Mouse (Mus musculus): ENCODE data around the gene 1810043G02Rik. TPM values are rescaled to one million over a fixed set of nuclear protein-coding genes. Genes with fewer than 3 reads are reported as not detected.
A peak's percentile ranks its signal among the peaks of the same experiment; 100 is the strongest.
"Not testable (repeated sequence)": the region's sequence is repeated elsewhere in the genome, so short reads cannot be mapped to it uniquely, and the experiment has no call there.

1810043G02Rik gene
- total and polyA plus RNA-seq, 2 experiments from 2014 or later: 50.4 to 56.8 TPM

- DNase-seq: not testable (repeated sequence)
- WGBS: 60% methylated on average over 6 of the region's 8 CpGs
- TF ChIP-seq CTCF (IDR thresholded peaks at IDR 0.05; ENCODE audit: low read depth): peak; percentile 43
Measured at GRCm38 (mm10) chr10:78025453-78025852, 47.1 kb downstream of the 1810043G02Rik start.

GRCm38 (mm10) chr10:78028129-78028528, 49.8 kb downstream of the 1810043G02Rik start:
- no peak overlapping the region for H3K4me3 ChIP-seq (ENCODE audit: low read depth, low read length)
- no peak overlapping the region for H3K4me2 ChIP-seq (ENCODE audit: low read depth)
- H3K9ac ChIP-seq: no peak overlapping the region
- peak; percentile 95 for TF ChIP-seq CTCF (IDR thresholded peaks at IDR 0.05; ENCODE audit: low read depth)
- WGBS: 4% methylated on average over 5 of the region's 5 CpGs
- peak; percentile 88 for DNase-seq
- no peak overlapping the region for H3K27ac ChIP-seq (ENCODE audit: low read depth, low read length)
- ATAC-seq: peak; percentile 76
- no peaks in the 10 kb centered on the region for H3K9me3 ChIP-seq (ENCODE audit: low read length)
- no peaks in the 10 kb centered on the region for H3K36me3 ChIP-seq (ENCODE audit: insufficient read depth)
- H3K27me3 ChIP-seq (ENCODE audit: insufficient read depth, low read length): no peaks in the 10 kb centered on the region
- H3K4me1 ChIP-seq (ENCODE audit: insufficient read depth): no peaks in the 10 kb centered on the region

More at GRCm38 (mm10) chr10:78025453-78025852, 47.1 kb downstream of the 1810043G02Rik start:
- not testable (repeated sequence) for H3K4me2 ChIP-seq (ENCODE audit: low read depth); H3K27me3 ChIP-seq (ENCODE audit: insufficient read depth, low read length); H3K4me1 ChIP-seq (ENCODE audit: insufficient read depth); H3K36me3 ChIP-seq (ENCODE audit: insufficient read depth); H3K4me3 ChIP-seq (ENCODE audit: low read depth, low read length); ATAC-seq; H3K9me3 ChIP-seq (ENCODE audit: low read length); H3K27ac ChIP-seq (ENCODE audit: low read depth, low read length); H3K9ac ChIP-seq

GRCm38 (mm10) chr10:78029080-78029479, 50.8 kb downstream of the 1810043G02Rik start:
- no peaks in the 10 kb centered on the region for H3K9me3 ChIP-seq (ENCODE audit: low read length)
- no peak overlapping the region for H3K4me2 ChIP-seq (ENCODE audit: low read depth)
- no peak overlapping the region for H3K4me3 ChIP-seq (ENCODE audit: low read depth, low read length)
- TF ChIP-seq CTCF (IDR thresholded peaks at IDR 0.05; ENCODE audit: low read depth): no peak
- H3K36me3 ChIP-seq (ENCODE audit: insufficient read depth): no peaks in the 10 kb centered on the region
- ATAC-seq (no peak), DNase-seq (no peak)
- H3K9ac ChIP-seq: no peak overlapping the region
- H3K27ac ChIP-seq (ENCODE audit: low read depth, low read length): no peak overlapping the region
- H3K4me1 ChIP-seq (ENCODE audit: insufficient read depth): no peaks in the 10 kb centered on the region
- no peaks in the 10 kb centered on the region for H3K27me3 ChIP-seq (ENCODE audit: insufficient read depth, low read length)
- 84% methylated on average over 1 of the region's 1 CpGs for WGBS

- H3K9ac ChIP-seq: no peak overlapping the region
- H3K27me3 ChIP-seq (ENCODE audit: insufficient read depth, low read length): no peaks in the 10 kb centered on the region
- no peak for TF ChIP-seq CTCF (IDR thresholded peaks at IDR 0.05; ENCODE audit: low read depth)
- H3K27ac ChIP-seq (ENCODE audit: low read depth, low read length): no peak overlapping the region
- no peak overlapping the region for H3K4me2 ChIP-seq (ENCODE audit: low read depth)
- WGBS: 83% methylated on average over 2 of the region's 2 CpGs
- H3K36me3 ChIP-seq (ENCODE audit: insufficient read depth): no peaks in the 10 kb centered on the region
- H3K4me3 ChIP-seq (ENCODE audit: low read depth, low read length): no peak overlapping the region
- ATAC-seq (no peak), DNase-seq (no peak)
- no peaks in the 10 kb centered on the region for H3K4me1 ChIP-seq (ENCODE audit: insufficient read depth)
- H3K9me3 ChIP-seq (ENCODE audit: low read length): no peaks in the 10 kb centered on the region
Measured at GRCm38 (mm10) chr10:78031987-78032386, 53.7 kb downstream of the 1810043G02Rik start.

Other genes with a start within 250 kb of the 1810043G02Rik start
- gene Gm18596, start 235.9 kb upstream of the 1810043G02Rik start, total RNA-seq (2014; rRNA removed): not detected in 2 replicates
- gene Gm18596, start 235.9 kb upstream of the 1810043G02Rik start, polyA plus RNA-seq (2015; fragmentation: Nextera tagmentation; extraction: Ambion mirVana): not detected in 2 replicates
- gene Gm9736, start 227.2 kb upstream of the 1810043G02Rik start, total RNA-seq (2014; rRNA removed): not detected in 2 replicates
- not detected in 2 replicates for gene Gm9736, start 227.2 kb upstream of the 1810043G02Rik start, polyA plus RNA-seq (2015; fragmentation: Nextera tagmentation; extraction: Ambion mirVana)
- gene Gm3233, start 218.8 kb upstream of the 1810043G02Rik start, total RNA-seq (2014; rRNA removed): not detected in 2 replicates
- gene Gm3233, start 218.8 kb upstream of the 1810043G02Rik start, polyA plus RNA-seq (2015; fragmentation: Nextera tagmentation; extraction: Ambion mirVana): not detected in 2 replicates
- gene Gm3238, start 207.2 kb upstream of the 1810043G02Rik start, total RNA-seq (2014; rRNA removed): not detected in 2 replicates
- gene Gm3238, start 207.2 kb upstream of the 1810043G02Rik start, polyA plus RNA-seq (2015; fragmentation: Nextera tagmentation; extraction: Ambion mirVana): not detected in 2 replicates
- not detected in 2 replicates for gene Gm7138, start 201.6 kb upstream of the 1810043G02Rik start, total RNA-seq (2014; rRNA removed)
- not detected in 2 replicates for gene Gm7138, start 201.6 kb upstream of the 1810043G02Rik start, polyA plus RNA-seq (2015; fragmentation: Nextera tagmentation; extraction: Ambion mirVana)
- not detected in 2 replicates for gene Gm3250, start 196.0 kb upstream of the 1810043G02Rik start, total RNA-seq (2014; rRNA removed)
- gene Gm3250, start 196.0 kb upstream of the 1810043G02Rik start, polyA plus RNA-seq (2015; fragmentation: Nextera tagmentation; extraction: Ambion mirVana): not detected in 2 replicates
- not detected in 2 replicates for gene Gm7137, start 190.3 kb upstream of the 1810043G02Rik start, total RNA-seq (2014; rRNA removed)
- not detected in 2 replicates for gene Gm7137, start 190.3 kb upstream of the 1810043G02Rik start, polyA plus RNA-seq (2015; fragmentation: Nextera tagmentation; extraction: Ambion mirVana)
- not detected in 2 replicates for gene Gm9639, start 183.4 kb upstream of the 1810043G02Rik start, total RNA-seq (2014; rRNA removed)
- gene Gm9639, start 183.4 kb upstream of the 1810043G02Rik start, polyA plus RNA-seq (2015; fragmentation: Nextera tagmentation; extraction: Ambion mirVana): not detected in 2 replicates
- not detected in 2 replicates for gene Gm19668, start 179.4 kb upstream of the 1810043G02Rik start, total RNA-seq (2014; rRNA removed)
- not detected in 2 replicates for gene Gm19668, start 179.4 kb upstream of the 1810043G02Rik start, polyA plus RNA-seq (2015; fragmentation: Nextera tagmentation; extraction: Ambion mirVana)
- not detected in 2 replicates for gene Gm9507, start 166.7 kb upstream of the 1810043G02Rik start, total RNA-seq (2014; rRNA removed)
- gene Gm9507, start 166.7 kb upstream of the 1810043G02Rik start, polyA plus RNA-seq (2015; fragmentation: Nextera tagmentation; extraction: Ambion mirVana): not detected in 2 replicates
- gene Gm2696, start 163.8 kb upstream of the 1810043G02Rik start, total RNA-seq (2014; rRNA removed): not detected in 2 replicates
- not detected in 2 replicates for gene Gm2696, start 163.8 kb upstream of the 1810043G02Rik start, polyA plus RNA-seq (2015; fragmentation: Nextera tagmentation; extraction: Ambion mirVana)
- not detected in 2 replicates for gene Krtap10-4, start 151.4 kb upstream of the 1810043G02Rik start, total RNA-seq (2014; rRNA removed)
- gene Krtap10-4, start 151.4 kb upstream of the 1810043G02Rik start, polyA plus RNA-seq (2015; fragmentation: Nextera tagmentation; extraction: Ambion mirVana): not detected in 2 replicates
- not detected in 2 replicates for gene Krtap10-10, start 142.6 kb upstream of the 1810043G02Rik start, total RNA-seq (2014; rRNA removed)
- not detected in 2 replicates for gene Krtap10-10, start 142.6 kb upstream of the 1810043G02Rik start, polyA plus RNA-seq (2015; fragmentation: Nextera tagmentation; extraction: Ambion mirVana)
- not detected in 2 replicates for gene Gm36176, start 131.7 kb upstream of the 1810043G02Rik start, total RNA-seq (2014; rRNA removed)
- gene Gm36176, start 131.7 kb upstream of the 1810043G02Rik start, polyA plus RNA-seq (2015; fragmentation: Nextera tagmentation; extraction: Ambion mirVana): not detected in 2 replicates
- not detected in 2 replicates for gene Gm10318, start 125.7 kb upstream of the 1810043G02Rik start, total RNA-seq (2014; rRNA removed)
- gene Gm10318, start 125.7 kb upstream of the 1810043G02Rik start, polyA plus RNA-seq (2015; fragmentation: Nextera tagmentation; extraction: Ambion mirVana): not detected in 2 replicates
- gene Gm3285, start 116.5 kb upstream of the 1810043G02Rik start, total RNA-seq (2014; rRNA removed): 0.48 TPM in 1 of 2 replicates, not detected in the other
- not detected in 2 replicates for gene Gm3285, start 116.5 kb upstream of the 1810043G02Rik start, polyA plus RNA-seq (2015; fragmentation: Nextera tagmentation; extraction: Ambion mirVana)
- gene Lrrc3, start 76.0 kb upstream of the 1810043G02Rik start, total RNA-seq (2014; rRNA removed): 19.7 and 24.1 TPM in 2 replicates
- gene Lrrc3, start 76.0 kb upstream of the 1810043G02Rik start, polyA plus RNA-seq (2015; fragmentation: Nextera tagmentation; extraction: Ambion mirVana): 15.7 and 22.4 TPM in 2 replicates
- gene Trpm2, start 8.0 kb upstream of the 1810043G02Rik start, total RNA-seq (2014; rRNA removed): 5.5 and 8.7 TPM in 2 replicates
- 2.4 and 4.5 TPM in 2 replicates for gene Trpm2, start 8.0 kb upstream of the 1810043G02Rik start, polyA plus RNA-seq (2015; fragmentation: Nextera tagmentation; extraction: Ambion mirVana)
- gene Pfkl, start 31.6 kb downstream of the 1810043G02Rik start, total RNA-seq (2014; rRNA removed): 85.6 and 112 TPM in 2 replicates
- 57.3 and 72.9 TPM in 2 replicates for gene Pfkl, start 31.6 kb downstream of the 1810043G02Rik start, polyA plus RNA-seq (2015; fragmentation: Nextera tagmentation; extraction: Ambion mirVana)
- not detected in 2 replicates for gene Dnmt3l, start 63.4 kb downstream of the 1810043G02Rik start, total RNA-seq (2014; rRNA removed)
- gene Dnmt3l, start 63.4 kb downstream of the 1810043G02Rik start, polyA plus RNA-seq (2015; fragmentation: Nextera tagmentation; extraction: Ambion mirVana): not detected in 2 replicates
- 0.15 TPM in 1 of 2 replicates, not detected in the other for gene Aire, start 65.1 kb downstream of the 1810043G02Rik start, total RNA-seq (2014; rRNA removed)
- gene Aire, start 65.1 kb downstream of the 1810043G02Rik start, polyA plus RNA-seq (2015; fragmentation: Nextera tagmentation; extraction: Ambion mirVana): 0.14 and 0.29 TPM in 2 replicates
- gene Icosl, start 90.8 kb downstream of the 1810043G02Rik start, total RNA-seq (2014; rRNA removed): 1.9 and 2.0 TPM in 2 replicates
- gene Icosl, start 90.8 kb downstream of the 1810043G02Rik start, polyA plus RNA-seq (2015; fragmentation: Nextera tagmentation; extraction: Ambion mirVana): 0.75 and 0.91 TPM in 2 replicates
- gene D10Jhu81e, start 191.3 kb downstream of the 1810043G02Rik start, total RNA-seq (2014; rRNA removed): 76.7 and 85.2 TPM in 2 replicates
- 21.2 and 24.4 TPM in 2 replicates for gene D10Jhu81e, start 191.3 kb downstream of the 1810043G02Rik start, polyA plus RNA-seq (2015; fragmentation: Nextera tagmentation; extraction: Ambion mirVana)
- gene Pwp2, start 206.6 kb downstream of the 1810043G02Rik start, total RNA-seq (2014; rRNA removed): 27.2 and 30.0 TPM in 2 replicates
- 15.0 and 16.4 TPM in 2 replicates for gene Pwp2, start 206.6 kb downstream of the 1810043G02Rik start, polyA plus RNA-seq (2015; fragmentation: Nextera tagmentation; extraction: Ambion mirVana)